Mouse (Mus musculus) limb, embryonic 10.5 days (tissue): ENCODE data around the gene Pon1. TPM values are rescaled to one million over a fixed set of nuclear protein-coding genes. Genes with fewer than 3 reads are reported as not detected.
A peak's percentile ranks its signal among the peaks of the same experiment; 100 is the strongest.
"Not testable (repeated sequence)": the region's sequence is repeated elsewhere in the genome, so short reads cannot be mapped to it uniquely, and the experiment has no call there.

Experiments
- DNase-seq: peaks from one replicate; pipeline ENCODE4 v3.0.0-alpha.2; 2017; ENCODE audit warnings: low spot score
- H3K27ac ChIP-seq: fragments of 300-500 bp; sonication (generic); 2 replicates; pipeline ENCODE4 v1.5.1; 2016; ENCODE audit warnings: mild to moderate bottlenecking
- H3K27me3 ChIP-seq: fragments of 300-500 bp; sonication (generic); 2 replicates; pipeline ENCODE4 v1.6.1; 2016; ENCODE audit warnings: low read depth, mild to moderate bottlenecking; ENCODE audit not compliant: poor library complexity, severe bottlenecking
- H3K36me3 ChIP-seq: fragments of 300-500 bp; sonication (generic); 2 replicates; pipeline ENCODE4 v1.6.1; 2016; ENCODE audit warnings: mild to moderate bottlenecking, moderate library complexity
- H3K4me1 ChIP-seq: fragments of 300-500 bp; sonication (generic); 2 replicates; pipeline ENCODE4 v1.6.1; 2016
- H3K4me3 ChIP-seq: fragments of 300-500 bp; sonication (generic); 2 replicates; pipeline ENCODE4 v1.5.1; 2016; ENCODE audit warnings: mild to moderate bottlenecking, moderate library complexity
- H3K9me3 ChIP-seq: fragments of 300-500 bp; sonication (generic); replicated peaks from 2 replicates; pipeline ENCODE4 v1.6.1; 2016; ENCODE audit warnings: mild to moderate bottlenecking
- WGBS: fragments of 180-500 bp; shearing (Covaris S2); methylation state at CpG from one replicate; pipeline ENCODE4 v1.1.7; 2016; 5-methylcytosine and 5-hydroxymethylcytosine counted together
- polyA plus RNA-seq: library from polyadenylated mRNA; unstranded; fragments of >200 nt; fragmentation: Nextera tagmentation; extraction: Ambion mirVana; gene quantifications from 2 replicates; pipeline ENCODE4 v1.2.1, GENCODE M21; 2016

Gene Pon1
- 0.10 TPM in 1 of 2 replicates, not detected in the other for polyA plus RNA-seq

DNA sequence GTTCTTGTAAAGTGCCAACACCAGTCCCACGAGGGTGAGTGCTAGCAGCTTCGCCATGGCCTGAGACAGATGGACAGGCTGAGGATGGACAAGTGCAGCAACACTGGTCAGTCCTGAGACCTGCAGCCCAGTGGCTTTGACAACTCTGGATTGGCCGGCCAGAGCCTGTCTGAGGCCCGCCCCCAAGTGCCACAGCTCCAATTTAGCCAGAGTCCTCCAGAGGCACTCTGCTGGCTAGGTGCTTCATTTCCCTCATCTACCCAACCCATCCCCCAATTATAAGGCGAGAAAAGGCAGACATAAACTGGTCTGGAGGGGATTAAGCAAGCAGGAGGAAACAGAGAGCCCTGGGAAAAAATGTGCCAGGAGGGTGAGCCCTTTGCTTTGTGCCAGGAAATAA, at the start of gene Pon1:
TSS of gene Pon1 (minus strand) at position 254 of the 400 bp plus-strand sequence.
- 36% methylated on average over 5 of the region's 5 CpGs for WGBS
- H3K27ac ChIP-seq, result peak within 1 kb of the TSS; percentile 61; the same call in 1 of the 2 replicates
- no peaks in the 10 kb centered on the region for H3K36me3 ChIP-seq
- no peak within 1 kb of the TSS for H3K4me3 ChIP-seq
- H3K4me1 ChIP-seq, result peaks cover 10% of the 10 kb centered on the region
- H3K27me3 ChIP-seq, result peaks cover 3% of the 10 kb centered on the region; the same call in 1 of the 2 replicates
- no peak for DNase-seq
- 0 out of 2 replicates have a peak, but pooled peaks cover 2% of the 10 kb centered on the region for H3K9me3 ChIP-seq

DNA sequence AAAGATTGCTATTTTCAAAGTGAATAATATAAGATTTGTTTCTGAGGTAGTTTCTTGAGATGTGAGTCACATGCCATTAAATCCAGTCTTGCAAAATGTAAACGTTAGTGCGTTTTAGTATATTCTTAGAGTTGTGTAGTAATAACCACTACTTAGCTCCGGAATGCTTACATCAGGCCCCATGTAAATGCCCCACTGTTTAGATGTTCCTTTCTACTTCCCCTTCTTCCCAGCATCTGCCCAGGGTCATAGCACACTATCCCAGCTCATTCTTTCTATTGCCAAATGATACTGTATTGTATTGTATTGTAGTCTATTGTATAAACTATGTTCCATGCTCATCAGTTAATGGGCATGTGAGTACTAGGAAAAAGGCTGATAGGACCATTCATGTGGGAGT, 45.1 kb upstream of the Pon1 start:
- no peaks in the 10 kb centered on the region for H3K36me3 ChIP-seq
- WGBS, result 96% methylated on average over 3 of the region's 3 CpGs
- H3K27me3 ChIP-seq, result no peaks in the 10 kb centered on the region
- H3K4me3 ChIP-seq, result no peak overlapping the region
- no peaks in the 10 kb centered on the region for H3K4me1 ChIP-seq
- DNase-seq, result no peak
- H3K27ac ChIP-seq, result no peak overlapping the region
- no peaks in the 10 kb centered on the region for H3K9me3 ChIP-seq

GRCm38 (mm10) chr6:5237510-5237909, 43.8 kb upstream of the Pon1 start:
- DNase-seq, result no peak
- no peaks in the 10 kb centered on the region for H3K36me3 ChIP-seq
- no peak overlapping the region for H3K27ac ChIP-seq
- H3K4me1 ChIP-seq, result no peaks in the 10 kb centered on the region
- H3K4me3 ChIP-seq, result no peak overlapping the region
- no peaks in the 10 kb centered on the region for H3K9me3 ChIP-seq
- 96% methylated on average over 4 of the region's 4 CpGs for WGBS
- no peaks in the 10 kb centered on the region for H3K27me3 ChIP-seq

DNA sequence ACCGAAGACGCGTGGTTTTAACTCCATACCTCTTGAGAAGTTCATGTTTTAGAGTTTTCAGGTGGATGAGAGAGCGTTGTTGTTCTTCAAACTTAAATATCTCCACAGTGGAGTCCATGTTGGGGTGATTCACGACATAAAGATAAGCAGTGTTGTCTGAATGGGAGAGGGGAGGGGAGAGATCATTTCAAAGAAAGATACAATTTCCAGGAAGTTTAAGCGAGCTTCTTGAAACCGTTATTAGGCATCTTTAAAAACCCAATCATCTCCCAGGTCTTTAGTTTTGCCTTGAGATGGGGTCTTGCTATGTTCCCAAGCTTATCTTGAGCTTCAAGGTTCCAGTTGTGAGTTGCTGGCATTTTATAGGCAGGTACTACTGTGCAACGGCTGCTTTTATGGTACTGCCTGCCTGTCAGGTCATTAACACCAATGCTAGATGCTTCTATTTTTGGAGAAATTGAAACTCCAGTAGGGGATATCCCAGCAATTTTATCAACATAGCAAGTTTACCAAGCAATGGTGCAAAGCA, 43.2 kb upstream of the Pon1 start:
- Histone ChIP-seq H3K4me1 (no peaks in the 10 kb centered on the region), H3K27ac (no peak overlapping the region), H3K27me3 (no peaks in the 10 kb centered on the region), H3K4me3 (no peak overlapping the region), H3K9me3 (no peaks in the 10 kb centered on the region), H3K36me3 (no peaks in the 10 kb centered on the region)
- WGBS, result 91% methylated on average over 8 of the region's 8 CpGs
- DNase-seq, result no peak

GRCm38 (mm10) chr6:5234563-5234962, 40.8 kb upstream of the Pon1 start:
- Histone ChIP-seq H3K27me3 (no peaks in the 10 kb centered on the region), H3K9me3 (no peaks in the 10 kb centered on the region), H3K36me3 (no peaks in the 10 kb centered on the region), H3K27ac (no peak overlapping the region), H3K4me1 (no peaks in the 10 kb centered on the region), H3K4me3 (no peak overlapping the region)
- DNase-seq, result no peak
- 85% methylated on average over 3 of the region's 3 CpGs for WGBS

- Histone ChIP-seq H3K36me3 (no peaks in the 10 kb centered on the region), H3K27me3 (no peaks in the 10 kb centered on the region), H3K27ac (no peak overlapping the region), H3K4me1 (no peaks in the 10 kb centered on the region), H3K9me3 (no peaks in the 10 kb centered on the region), H3K4me3 (no peak overlapping the region)
- no peak for DNase-seq
- 98% methylated on average over 1 of the region's 1 CpGs for WGBS
These were observed 40.1 kb upstream of the Pon1 start for GRCm38 (mm10) chr6:5233812-5234211.

DNA sequence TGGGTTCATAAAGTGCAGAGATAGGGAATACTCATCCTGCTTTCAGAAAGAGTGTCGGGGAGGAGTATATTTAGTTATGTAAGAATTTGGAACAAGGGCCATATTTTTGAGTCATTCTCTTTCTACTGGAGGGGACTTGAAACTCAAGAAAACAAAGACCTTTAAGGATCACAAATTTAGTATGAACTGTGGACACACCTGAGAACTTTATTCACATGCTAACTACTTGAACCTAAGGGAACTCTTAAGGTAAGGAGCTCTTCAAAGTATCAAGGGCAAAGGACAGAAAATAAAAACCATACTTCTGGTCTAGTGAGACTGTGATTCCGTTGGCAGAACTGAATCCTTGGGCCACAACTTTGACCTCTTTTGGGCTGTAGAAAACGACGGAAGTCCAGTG, 38.3 kb upstream of the Pon1 start:
- Histone ChIP-seq H3K27ac (no peak overlapping the region), H3K9me3 (no peaks in the 10 kb centered on the region), H3K4me1 (no peaks in the 10 kb centered on the region), H3K4me3 (no peak overlapping the region), H3K36me3 (no peaks in the 10 kb centered on the region), H3K27me3 (no peaks in the 10 kb centered on the region)
- 90% methylated on average over 4 of the region's 4 CpGs for WGBS
- no peak for DNase-seq

- Histone ChIP-seq H3K27me3 (no peaks in the 10 kb centered on the region), H3K36me3 (no peaks in the 10 kb centered on the region), H3K9me3 (no peaks in the 10 kb centered on the region), H3K4me1 (no peaks in the 10 kb centered on the region), H3K4me3 (no peak overlapping the region), H3K27ac (no peak overlapping the region)
- 95% methylated on average over 5 of the region's 5 CpGs for WGBS
- no peak for DNase-seq
These were observed 36.5 kb upstream of the Pon1 start for GRCm38 (mm10) chr6:5230261-5230660.

- not testable (repeated sequence) for H3K27me3 ChIP-seq, H3K27ac ChIP-seq
- 96% methylated on average over 2 of the region's 2 CpGs for WGBS
These were observed 29.8 kb upstream of the Pon1 start for GRCm38 (mm10) chr6:5223551-5223950.

GRCm38 (mm10) chr6:5222080-5222479, 28.3 kb upstream of the Pon1 start:
- WGBS, result 72% methylated on average over 3 of the region's 3 CpGs
- no peak overlapping the region for H3K4me3 ChIP-seq
- H3K4me1 ChIP-seq, result peaks cover 5% of the 10 kb centered on the region; the same call in 1 of the 2 replicates
- H3K9me3 ChIP-seq, result no peaks in the 10 kb centered on the region
- no peak for DNase-seq
- H3K27me3 ChIP-seq, result no peaks in the 10 kb centered on the region
- H3K27ac ChIP-seq, result no peak overlapping the region
- H3K36me3 ChIP-seq, result no peaks in the 10 kb centered on the region

More at GRCm38 (mm10) chr6:5223551-5223950, 29.8 kb upstream of the Pon1 start:
- H3K36me3 ChIP-seq, H3K4me1 ChIP-seq, H3K9me3 ChIP-seq, H3K4me3 ChIP-seq, DNase-seq: not testable (repeated sequence)

DNA sequence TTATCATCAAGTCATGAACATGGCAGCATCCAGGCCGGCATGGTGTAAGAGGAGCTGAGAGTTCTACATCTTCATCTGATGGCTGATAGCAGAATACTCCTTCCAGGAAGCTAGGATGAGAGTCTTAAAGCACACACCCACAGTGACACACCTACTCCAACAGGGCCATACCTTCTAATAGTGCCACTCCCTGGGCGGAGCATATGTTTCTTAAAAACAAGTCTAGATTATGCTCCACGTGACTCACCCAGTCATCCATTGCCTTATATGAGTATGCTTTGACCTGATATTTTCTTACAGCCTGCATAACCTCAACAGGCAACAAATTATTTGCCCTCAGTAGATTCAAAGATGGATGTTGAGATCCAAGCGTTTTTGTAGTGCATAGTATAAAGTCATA, 24.4 kb upstream of the Pon1 start:
- 96% methylated on average over 4 of the region's 4 CpGs for WGBS
- Histone ChIP-seq H3K27me3 (no peaks in the 10 kb centered on the region), H3K4me1 (peaks cover 5% of the 10 kb centered on the region; the same call in 1 of the 2 replicates), H3K4me3 (no peak overlapping the region), H3K9me3 (no peaks in the 10 kb centered on the region), H3K36me3 (no peaks in the 10 kb centered on the region), H3K27ac (no peak overlapping the region)
- no peak for DNase-seq

GRCm38 (mm10) chr6:5207817-5208216, 14.1 kb upstream of the Pon1 start:
- H3K4me3 ChIP-seq, result no peak overlapping the region
- WGBS, result 81% methylated on average over 2 of the region's 2 CpGs
- no peaks in the 10 kb centered on the region for H3K9me3 ChIP-seq
- no peaks in the 10 kb centered on the region for H3K36me3 ChIP-seq
- H3K4me1 ChIP-seq, result no peaks in the 10 kb centered on the region
- H3K27me3 ChIP-seq, result no peaks in the 10 kb centered on the region
- no peak overlapping the region for H3K27ac ChIP-seq
- DNase-seq, result no peak

DNA sequence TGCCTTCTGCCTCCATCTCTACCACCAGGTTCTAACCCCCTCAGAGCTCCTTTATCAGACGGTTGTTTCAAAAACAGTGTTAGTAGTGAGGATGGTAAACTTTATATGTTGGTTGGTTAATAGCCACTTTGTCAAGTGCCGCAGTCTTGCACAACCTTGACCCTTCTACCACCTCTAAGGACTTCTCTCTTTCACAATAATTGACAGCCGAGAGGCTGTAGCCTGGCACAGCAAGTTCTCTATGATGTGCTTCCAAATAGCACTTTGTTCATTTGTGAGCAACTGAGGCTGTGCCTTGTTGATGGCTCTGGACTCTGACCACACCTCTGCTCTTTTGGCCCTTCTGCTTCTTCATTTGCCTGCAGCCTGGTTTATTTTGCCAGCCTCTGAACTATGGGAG, 6.2 kb upstream of the Pon1 start:
- DNase-seq, result peak; percentile 7
- H3K27me3 ChIP-seq, result peaks cover 3% of the 10 kb centered on the region; the same call in 1 of the 2 replicates
- no peaks in the 10 kb centered on the region for H3K4me1 ChIP-seq
- 0 out of 2 replicates have a peak, but pooled peaks cover 2% of the 10 kb centered on the region for H3K9me3 ChIP-seq
- no peak overlapping the region for H3K4me3 ChIP-seq
- WGBS, result 91% methylated on average over 3 of the region's 3 CpGs
- no peak overlapping the region for H3K27ac ChIP-seq
- H3K36me3 ChIP-seq, result no peaks in the 10 kb centered on the region
